ENCODE assay signal across 8 mouse cellular contexts in genomic region chr13:94709691-94710573, GRCm38 (mm10).
DNase-seq lines count a peak whose midpoint lies in the region; ATAC-seq and TF ChIP-seq lines count a peak whose summit lies in the region.

No protein-coding gene starts in this region.

- H3K9me3 ChIP-seq in embryonic facial prominence, embryonic 13.5 days: no peaks in the 10 kb centered on the region
- H3K9me3 ChIP-seq in limb, embryonic 15.5 days: no peaks in the 10 kb centered on the region
- H3K9me3 ChIP-seq in midbrain, postnatal 0 days (ENCODE audit: low read length): no peaks in the 10 kb centered on the region

- peak overlapping the region; percentile 28 for H3K4me3 ChIP-seq in embryonic facial prominence, embryonic 13.5 days
- H3K4me3 ChIP-seq in limb, embryonic 15.5 days: peak overlapping the region; percentile 34
- peak overlapping the region; percentile 0; the same call in 1 of the 2 replicates for H3K4me3 ChIP-seq in midbrain, postnatal 0 days (ENCODE audit: low read depth, low read length)

- H3K27ac ChIP-seq in embryonic facial prominence, embryonic 13.5 days: no peak overlapping the region
- H3K27ac ChIP-seq in limb, embryonic 15.5 days: no peak overlapping the region
- no peak overlapping the region for H3K27ac ChIP-seq in midbrain, postnatal 0 days (ENCODE audit: low read depth, low read length)

- H3K9ac ChIP-seq in embryonic facial prominence, embryonic 13.5 days: peak overlapping the region; percentile 36; the same call in 1 of the 2 replicates
- no peak overlapping the region for H3K9ac ChIP-seq in limb, embryonic 15.5 days
- no peak overlapping the region for H3K9ac ChIP-seq in midbrain, postnatal 0 days (replicated peaks; ENCODE audit: low read length, poor library complexity, severe bottlenecking)

- H3K36me3 ChIP-seq in embryonic facial prominence, embryonic 13.5 days: no peaks in the 10 kb centered on the region
- H3K36me3 ChIP-seq in limb, embryonic 15.5 days: no peaks in the 10 kb centered on the region
- no peaks in the 10 kb centered on the region for H3K36me3 ChIP-seq in midbrain, postnatal 0 days (ENCODE audit: insufficient read depth, low read length)

- H3K4me2 ChIP-seq in embryonic facial prominence, embryonic 13.5 days: peak overlapping the region; percentile 51
- peak overlapping the region; percentile 54 for H3K4me2 ChIP-seq in limb, embryonic 15.5 days
- peak overlapping the region; percentile 36 for H3K4me2 ChIP-seq in midbrain, postnatal 0 days (ENCODE audit: low read depth, low read length, poor library complexity, severe bottlenecking)

- peak; percentile 9 for DNase-seq in ovary, adult 18-20 months (ENCODE audit: low spot score)
- no peak for DNase-seq in ovary, postnatal 14 days (ENCODE audit: low spot score)
- DNase-seq in midbrain, postnatal 0 days (ENCODE audit: low spot score): no peak
- no peak for DNase-seq in layer of hippocampus, adult 8-10 months (ENCODE audit: low spot score in 2 of 2)
- DNase-seq in spleen, adult 12 weeks (ENCODE audit: low spot score): no peak

- H3K27me3 ChIP-seq in embryonic facial prominence, embryonic 13.5 days: peaks cover 92% of the 10 kb centered on the region
- H3K27me3 ChIP-seq in limb, embryonic 15.5 days: peaks cover 80% of the 10 kb centered on the region
- H3K27me3 ChIP-seq in midbrain, postnatal 0 days (ENCODE audit: insufficient read depth, low read length): peaks cover 78% of the 10 kb centered on the region

- H3K4me1 ChIP-seq in embryonic facial prominence, embryonic 13.5 days: peaks cover 13% of the 10 kb centered on the region
- peaks cover 18% of the 10 kb centered on the region for H3K4me1 ChIP-seq in limb, embryonic 15.5 days
- no peaks in the 10 kb centered on the region for H3K4me1 ChIP-seq in midbrain, postnatal 0 days (ENCODE audit: insufficient read depth, low read length)

- WGBS in embryonic facial prominence, embryonic 13.5 days: under 1% methylated on average over 50 of the region's 50 CpGs
- under 1% methylated on average over 49 of the region's 50 CpGs for WGBS in limb, embryonic 15.5 days
- under 1% methylated on average over 50 of the region's 50 CpGs for WGBS in midbrain, postnatal 0 days

- TF ChIP-seq CTCF in midbrain, postnatal 0 days (IDR thresholded peaks at IDR 0.05): peak; percentile 34

- no peak for ATAC-seq in embryonic facial prominence, embryonic 13.5 days (ENCODE audit: insufficient number of reproducible peaks, insufficient read depth, low FRiP score, low TSS enrichment, low read depth)
- 0 out of 4 replicates have a peak, but pooled peaks have one; percentile 20 to 22 for ATAC-seq in hematopoietic stem cell, adult 5-6 weeks (replicated peaks in 1 of 2; ENCODE audit: insufficient read depth in 1 of 2, low FRiP score in 2 of 2, low TSS enrichment in 1 of 2, low read depth in 1 of 2, poor library complexity in 2 of 2, severe bottlenecking in 2 of 2)
- ATAC-seq in limb, embryonic 15.5 days (ENCODE audit: insufficient number of reproducible peaks, low FRiP score, low TSS enrichment, low read depth): no peak
- no peak for ATAC-seq in midbrain, postnatal 0 days (ENCODE audit: low FRiP score)

Comparison
In these comparisons a context has a peak if more than half of its experiments do, and no peak if none do; other contexts are left out.
1. ATAC-seq: peak in hematopoietic stem cell, adult 5-6 weeks (2 of 2); none in embryonic facial prominence, embryonic 13.5 days (single experiment), limb, embryonic 15.5 days (single experiment) and midbrain, postnatal 0 days (single experiment).
2. Peak in every context shown above with its lines, with median percentiles within 50 percentile points of each other: H3K4me2 ChIP-seq and H3K4me3 ChIP-seq.